Mouse (Mus musculus) myocyte (in vitro differentiated cells): ENCODE results near the gene Als2.

Experiments used
- CEBPB ChIP-seq: IDR thresholded peaks from 2 replicates; pipeline ENCODE4 v1.6.1; 2011; ENCODE audit warnings: mild to moderate bottlenecking, moderate library complexity; ENCODE audit not compliant: poor library complexity, insufficient read depth, severe bottlenecking
- POLR2A ChIP-seq: IDR thresholded peaks from one replicate; pipeline ENCODE4 v1.6.1; 2011; ENCODE audit warnings: low read depth, mild to moderate bottlenecking, control low read depth, moderate library complexity; ENCODE audit not compliant: insufficient read length
- POLR2AphosphoS2 ChIP-seq: IDR thresholded peaks from one replicate; pipeline ENCODE4 v1.6.1; 2011; ENCODE audit warnings: low read depth, control low read depth; ENCODE audit not compliant: insufficient read length
- SRF ChIP-seq: IDR thresholded peaks from one replicate; pipeline ENCODE4 v1.6.1; 2011; ENCODE audit warnings: low read depth; ENCODE audit not compliant: control insufficient read depth, insufficient read length
- TCF12 ChIP-seq: IDR thresholded peaks from one replicate; pipeline ENCODE4 v1.6.1; 2011; ENCODE audit warnings: mild to moderate bottlenecking, control low read depth; ENCODE audit not compliant: poor library complexity, insufficient read depth, severe bottlenecking
- USF1 ChIP-seq: IDR thresholded peaks from one replicate; pipeline ENCODE4 v1.6.1; 2011; ENCODE audit warnings: low read depth, mild to moderate bottlenecking, control low read depth, moderate library complexity

GRCm38 (mm10) chr1:59158498-59158897, 78.5 kb downstream of the Als2 start:
- TF ChIP-seq SRF (no peak), TCF12 (no peak), POLR2A (no peak), CEBPB (no peak), USF1 (no peak), POLR2AphosphoS2 (no peak)
